Mouse (Mus musculus): ENCODE measurements around the gene Coq9. TPM values are rescaled to one million over a fixed set of nuclear protein-coding genes. Genes with fewer than 3 reads are reported as not detected.

Gene Coq9
- total and polyA plus RNA-seq, 3 experiments = 91.9 to 169 TPM; not detected in 1

DNA sequence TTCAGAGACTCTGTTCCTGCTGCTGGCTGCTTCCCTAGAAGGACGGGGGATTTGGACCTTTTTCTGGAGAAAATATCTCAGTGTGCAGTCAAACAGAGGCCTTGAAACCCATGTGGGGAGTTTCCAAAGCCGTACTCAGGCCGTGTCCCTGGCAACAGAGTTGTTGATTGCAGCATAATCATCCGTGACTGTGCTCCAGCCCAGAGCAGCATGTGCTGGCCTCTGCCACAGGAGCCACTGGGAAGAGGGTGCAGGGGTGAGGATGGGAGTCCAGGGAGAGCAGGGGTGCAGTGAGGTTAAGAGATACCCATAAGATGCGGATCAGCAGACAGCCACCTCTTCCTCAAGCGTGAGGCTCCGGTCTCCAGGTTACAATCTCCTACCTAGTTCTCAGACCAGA is 30.6 kb upstream of the Coq9 start:
- Histone ChIP-seq H3K79me2 (ENCODE audit: control insufficient read depth, insufficient read depth, low read length, poor library complexity) (no peaks in the 10 kb centered on the region), H3K27ac (ENCODE audit: control insufficient read depth, low read depth, low read length) (no peak overlapping the region), H3K27me3 (ENCODE audit: control insufficient read depth in 1 of 2, insufficient read depth in 2 of 2, low read length in 2 of 2) (no peaks in the 10 kb centered on the region), H3K4me1 (ENCODE audit: control insufficient read depth in 1 of 2, insufficient read depth in 2 of 2, low read length in 2 of 2) (peaks cover 4 to 24% of the 10 kb centered on the region in 2 experiments), H3K9me3 (replicated peaks; ENCODE audit: insufficient read depth, low read length) (no peaks in the 10 kb centered on the region), H3K36me3 (ENCODE audit: control insufficient read depth in 1 of 2, insufficient read depth in 2 of 2, low read length in 2 of 2) (peaks cover 0 to 12% of the 10 kb centered on the region in 2 experiments; a peak in 2 of 4 replicates), H3K9ac (ENCODE audit: control insufficient read depth, low read depth, low read length, poor library complexity, severe bottlenecking) (no peak overlapping the region), H3K4me3 (ENCODE audit: control insufficient read depth in 1 of 2, insufficient read depth in 1 of 2, low read depth in 2 of 2, low read length in 2 of 2) (no peak overlapping the region)
- no peak for DNase-seq (ENCODE audit: low read depth, low spot score)
- TF ChIP-seq USF2 (IDR thresholded peaks at IDR 0.05; ENCODE audit: borderline replicate concordance in 1 of 2, insufficient read depth in 1 of 2, low read depth in 1 of 2, low read length in 2 of 2) = no peak
- TF ChIP-seq MAFK (IDR thresholded peaks at IDR 0.05; ENCODE audit: borderline replicate concordance, low read depth, low read length) = no peak
- no peak for TF ChIP-seq GABPA (IDR thresholded peaks at IDR 0.05; ENCODE audit: low read depth, low read length)
- TF ChIP-seq GATA1 (IDR thresholded peaks at IDR 0.05; ENCODE audit: low read depth, low read length) = no peak
- no peak for TF ChIP-seq POLR2AphosphoS2 (IDR thresholded peaks at IDR 0.05; ENCODE audit: low read length)
- TF ChIP-seq NELFE (IDR thresholded peaks at IDR 0.05; ENCODE audit: low read depth, low read length) = no peak
- no peak for TF ChIP-seq NRF1 (IDR thresholded peaks at IDR 0.05; ENCODE audit: insufficient read depth, low read depth, low read length, poor library complexity, severe bottlenecking)
- no peak for TF ChIP-seq MEF2A (IDR thresholded peaks at IDR 0.05; ENCODE audit: extremely low read depth, insufficient replicate concordance, low read depth, low read length, poor library complexity, severe bottlenecking)
- TF ChIP-seq POLR2AphosphoS5 (IDR thresholded peaks at IDR 0.05; ENCODE audit: borderline replicate concordance, low read depth, low read length) = no peak
- no peak for TF ChIP-seq HCFC1 (IDR thresholded peaks at IDR 0.05; ENCODE audit: low read depth, low read length)
- TF ChIP-seq RCOR1 (IDR thresholded peaks at IDR 0.05; ENCODE audit: low read depth, low read length) = no peak
- TF ChIP-seq BHLHE40 (IDR thresholded peaks at IDR 0.05; ENCODE audit: borderline replicate concordance, low read depth, low read length) = no peak
- no peak for TF ChIP-seq UBTF (IDR thresholded peaks at IDR 0.05; ENCODE audit: borderline replicate concordance, insufficient read depth, low read depth, low read length)
- TF ChIP-seq TAL1 (IDR thresholded peaks at IDR 0.05; ENCODE audit: low read length) = no peak
- no peak for TF ChIP-seq MXI1 (IDR thresholded peaks at IDR 0.05; ENCODE audit: low read depth, low read length)
- no peak for TF ChIP-seq ZC3H11A (IDR thresholded peaks at IDR 0.05; ENCODE audit: low read depth, low read length)
- no peak for TF ChIP-seq ETS1 (IDR thresholded peaks at IDR 0.05; ENCODE audit: low read depth, low read length)
- TF ChIP-seq TCF12 (IDR thresholded peaks at IDR 0.05; ENCODE audit: low read depth, low read length) = no peak
- TF ChIP-seq E2F4 (IDR thresholded peaks at IDR 0.05; ENCODE audit: borderline replicate concordance, low read depth, low read length) = no peak
- TF ChIP-seq MYC (IDR thresholded peaks at IDR 0.05; ENCODE audit: low read depth, low read length) = no peak

All from MEL (cell line).